Mouse (Mus musculus) ZHBTc4 (cell line): ENCODE results near the gene Vmn2r37.
"Not testable (repeated sequence)": the region's sequence is repeated elsewhere in the genome, so short reads cannot be mapped to it uniquely, and the experiment has no call there.

Experiments used
- DNase-seq: peaks from one replicate; pipeline ENCODE4 v3.0.0-alpha.2; 2011; ENCODE audit warnings: low read depth, low spot score

The Vmn2r37 gene

DNA sequence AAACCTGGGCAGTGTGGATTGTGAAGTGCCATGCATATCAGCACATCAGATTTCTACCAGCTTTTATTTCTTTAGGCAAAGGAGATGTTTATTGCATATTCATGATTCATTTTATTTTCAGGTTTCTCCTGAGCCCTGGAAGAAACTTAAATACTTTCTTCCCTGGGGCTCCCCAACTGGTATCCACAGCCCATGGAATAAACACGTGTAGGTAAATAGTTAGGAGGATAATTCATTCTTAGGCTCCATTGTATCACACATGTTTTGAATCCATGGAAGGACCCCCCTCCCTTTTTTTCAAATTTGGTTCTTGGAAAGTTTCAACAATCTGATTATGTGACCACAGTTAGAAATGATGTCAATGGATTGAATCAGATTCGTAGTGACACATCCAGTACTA, at the start of gene Vmn2r37:
Gene Vmn2r37 (minus strand): TSS at position 101 of the 400 bp plus-strand sequence.
- not testable (repeated sequence) for DNase-seq
